Comparison of ENCODE assay signal across 19 mouse cellular contexts in genomic region chr2:49647591-49647990, GRCm38 (mm10). TPM values are rescaled to one million over a fixed set of nuclear protein-coding genes. Genes with fewer than 3 reads are reported as not detected.
DNase-seq lines count a peak whose midpoint lies in the region; ATAC-seq and TF ChIP-seq lines count a peak whose summit lies in the region.
"Had no signal": no experiment of that assay in that cellular context is flagged by ENCODE, and none has a peak within 500 bp of the region (broad histone marks: within the 10 kb centered on the region; RNA-seq: fewer than 3 reads in every experiment).

No protein-coding gene starts in this region.

- peaks cover 36% of the 10 kb centered on the region for H3K36me3 ChIP-seq in hindbrain, embryonic 10.5 days
- peaks cover 18% of the 10 kb centered on the region; the same call in 1 of the 2 replicates for H3K36me3 ChIP-seq in hindbrain, embryonic 13.5 days
- no peaks in the 10 kb centered on the region for H3K36me3 ChIP-seq in midbrain, embryonic 11.5 days (ENCODE audit: control insufficient read depth, insufficient read depth, low read length)
- H3K36me3 ChIP-seq in midbrain, postnatal 0 days (ENCODE audit: insufficient read depth, low read length), result peaks cover 9% of the 10 kb centered on the region; the same call in 1 of the 2 replicates
- H3K36me3 ChIP-seq in embryonic facial prominence, embryonic 10.5 days (replicated peaks), result peaks cover 35% of the 10 kb centered on the region
- H3K36me3 ChIP-seq: embryonic facial prominence, embryonic 12.5 days had no signal

- peaks cover 8% of the 10 kb centered on the region; the same call in 1 of the 2 replicates for H3K9me3 ChIP-seq in hindbrain, embryonic 10.5 days
- no peaks in the 10 kb centered on the region for H3K9me3 ChIP-seq in hindbrain, embryonic 13.5 days
- H3K9me3 ChIP-seq in midbrain, embryonic 11.5 days (ENCODE audit: control insufficient read depth, low read length), result peaks cover 5% of the 10 kb centered on the region; the same call in 1 of the 2 replicates
- H3K9me3 ChIP-seq in midbrain, postnatal 0 days (ENCODE audit: low read length), result no peaks in the 10 kb centered on the region
- H3K9me3 ChIP-seq in embryonic facial prominence, embryonic 10.5 days, result peaks cover 9% of the 10 kb centered on the region; the same call in 1 of the 2 replicates
- H3K9me3 ChIP-seq: embryonic facial prominence, embryonic 12.5 days; forebrain, embryonic 15.5 days had no signal

- H3K4me2 ChIP-seq in hindbrain, embryonic 13.5 days, result no peak overlapping the region
- no peak overlapping the region for H3K4me2 ChIP-seq in midbrain, embryonic 11.5 days
- H3K4me2 ChIP-seq in midbrain, postnatal 0 days (ENCODE audit: low read depth, low read length, poor library complexity, severe bottlenecking), result no peak overlapping the region
- H3K4me2 ChIP-seq: embryonic facial prominence, embryonic 12.5 days; forebrain, embryonic 13.5 days; forebrain, embryonic 15.5 days had no signal

- ATAC-seq in hindbrain, embryonic 13.5 days (ENCODE audit: low FRiP score), result no peak
- ATAC-seq in midbrain, embryonic 11.5 days (ENCODE audit: low FRiP score), result no peak
- no peak for ATAC-seq in midbrain, postnatal 0 days (ENCODE audit: low FRiP score)
- ATAC-seq: forebrain, embryonic 13.5 days; forebrain, embryonic 15.5 days; forebrain, postnatal 0 days had no signal

- H3K27me3 ChIP-seq in hindbrain, embryonic 10.5 days (ENCODE audit: insufficient read depth, poor library complexity, severe bottlenecking), result no peaks in the 10 kb centered on the region
- H3K27me3 ChIP-seq in hindbrain, embryonic 13.5 days, result no peaks in the 10 kb centered on the region
- H3K27me3 ChIP-seq in midbrain, embryonic 11.5 days (ENCODE audit: control insufficient read depth, insufficient read depth, low read length), result no peaks in the 10 kb centered on the region
- H3K27me3 ChIP-seq in midbrain, postnatal 0 days (ENCODE audit: insufficient read depth, low read length), result no peaks in the 10 kb centered on the region
- no peaks in the 10 kb centered on the region for H3K27me3 ChIP-seq in embryonic facial prominence, embryonic 10.5 days (replicated peaks; ENCODE audit: low read depth, poor library complexity, severe bottlenecking)
- H3K27me3 ChIP-seq: embryonic facial prominence, embryonic 12.5 days; forebrain, embryonic 13.5 days; forebrain, embryonic 15.5 days had no signal

- 86% methylated on average over 6 of the region's 6 CpGs for WGBS in hindbrain, embryonic 10.5 days
- 79% methylated on average over 6 of the region's 6 CpGs for WGBS in hindbrain, embryonic 13.5 days
- WGBS in midbrain, embryonic 11.5 days, result 87% methylated on average over 6 of the region's 6 CpGs
- WGBS in midbrain, postnatal 0 days, result 80% methylated on average over 6 of the region's 6 CpGs
- 89% methylated on average over 6 of the region's 6 CpGs for WGBS in embryonic facial prominence, embryonic 10.5 days

- no peak for TF ChIP-seq CTCF in midbrain, postnatal 0 days (IDR thresholded peaks at IDR 0.05)

- H3K9ac ChIP-seq in hindbrain, embryonic 13.5 days, result no peak overlapping the region
- no peak overlapping the region for H3K9ac ChIP-seq in midbrain, embryonic 11.5 days (ENCODE audit: low read length)
- no peak overlapping the region for H3K9ac ChIP-seq in midbrain, postnatal 0 days (replicated peaks; ENCODE audit: low read length, poor library complexity, severe bottlenecking)
- H3K9ac ChIP-seq: embryonic facial prominence, embryonic 12.5 days; forebrain, embryonic 13.5 days; forebrain, embryonic 15.5 days; forebrain, postnatal 0 days had no signal

- peaks cover 24% of the 10 kb centered on the region for H3K4me1 ChIP-seq in hindbrain, embryonic 10.5 days (replicated peaks)
- peaks cover 67% of the 10 kb centered on the region for H3K4me1 ChIP-seq in hindbrain, embryonic 13.5 days (replicated peaks)
- peaks cover 6% of the 10 kb centered on the region for H3K4me1 ChIP-seq in midbrain, embryonic 11.5 days (ENCODE audit: control insufficient read depth, insufficient read depth, low read length)
- H3K4me1 ChIP-seq in midbrain, postnatal 0 days (ENCODE audit: insufficient read depth, low read length), result peaks cover 10% of the 10 kb centered on the region; the same call in 1 of the 2 replicates
- H3K4me1 ChIP-seq in embryonic facial prominence, embryonic 10.5 days, result peaks cover 5% of the 10 kb centered on the region; the same call in 1 of the 2 replicates
- H3K4me1 ChIP-seq: embryonic facial prominence, embryonic 12.5 days had no signal

- peak overlapping the region; percentile 47; the same call in 1 of the 2 replicates for H3K27ac ChIP-seq in hindbrain, embryonic 10.5 days
- H3K27ac ChIP-seq in hindbrain, embryonic 13.5 days, result no peak overlapping the region
- no peak overlapping the region for H3K27ac ChIP-seq in midbrain, embryonic 11.5 days (ENCODE audit: low read depth, low read length)
- H3K27ac ChIP-seq in midbrain, postnatal 0 days (ENCODE audit: low read depth, low read length), result no peak overlapping the region
- H3K27ac ChIP-seq in embryonic facial prominence, embryonic 10.5 days (replicated peaks), result no peak overlapping the region
- H3K27ac ChIP-seq: embryonic facial prominence, embryonic 12.5 days; forebrain, embryonic 13.5 days; forebrain, embryonic 15.5 days had no signal

- DNase-seq in cerebellum, adult 9-11 months, result peak; percentile 12
- no peak for DNase-seq in cerebellum, postnatal 4 days (ENCODE audit: low spot score in 2 of 2)
- no peak for DNase-seq in hindbrain, embryonic 10.5 days (ENCODE audit: low spot score)
- DNase-seq in midbrain, embryonic 11.5 days (ENCODE audit: low spot score, missing footprints), result peak; percentile 81
- no peak for DNase-seq in midbrain, postnatal 0 days (ENCODE audit: low spot score)
- peak; percentile 6 for DNase-seq in embryonic facial prominence, embryonic 10.5 days (ENCODE audit: low spot score)
- DNase-seq in right cerebral cortex, adult 2 months (ENCODE audit: low spot score in 2 of 2), result no peak
- DNase-seq: adrenal gland, adult 2 months; adrenal gland, postnatal 10 days; adrenal gland, postnatal 25 days; cerebellum, adult 11-12 months; cerebellum, adult 8-10 months; cerebellum, postnatal 10 days; cerebellum, postnatal 25 days; forebrain, postnatal 0 days had no signal

- H3K4me3 ChIP-seq in hindbrain, embryonic 10.5 days, result no peak overlapping the region
- no peak overlapping the region for H3K4me3 ChIP-seq in hindbrain, embryonic 13.5 days
- no peak overlapping the region for H3K4me3 ChIP-seq in midbrain, embryonic 11.5 days (ENCODE audit: low read depth, low read length)
- no peak overlapping the region for H3K4me3 ChIP-seq in midbrain, postnatal 0 days (ENCODE audit: low read depth, low read length)
- no peak overlapping the region for H3K4me3 ChIP-seq in embryonic facial prominence, embryonic 10.5 days
- H3K4me3 ChIP-seq: embryonic facial prominence, embryonic 12.5 days; forebrain, embryonic 13.5 days; forebrain, embryonic 15.5 days had no signal

RNA-seq across cellular contexts. Expression of gene Kif5c, which starts 28.5 kb away (rescaled TPM):
- polyA plus RNA-seq in hindbrain, embryonic 10.5 days (2016; fragmentation: Nextera tagmentation; extraction: Ambion mirVana), result 45.8 and 67.6 TPM in 2 replicates
- polyA plus RNA-seq in hindbrain, embryonic 13.5 days (2015; fragmentation: Nextera tagmentation; extraction: Ambion mirVana), result 178 and 186 TPM in 2 replicates
- polyA plus RNA-seq in midbrain, embryonic 11.5 days (2014; fragmentation: Nextera tagmentation; extraction: Ambion mirVana), result 96.2 and 96.4 TPM in 2 replicates
- total RNA-seq in midbrain, postnatal 0 days (2014; rRNA removed), result 328 and 412 TPM in 2 replicates
- polyA plus RNA-seq in midbrain, postnatal 0 days (2015; fragmentation: Nextera tagmentation; extraction: Ambion mirVana), result 159 and 170 TPM in 2 replicates
- 30.4 and 30.8 TPM in 2 replicates for polyA plus RNA-seq in embryonic facial prominence, embryonic 10.5 days (2016; fragmentation: Nextera tagmentation; extraction: Ambion mirVana)

Comparison
In these comparisons a context has a peak if more than half of its experiments do, and no peak if none do; other contexts are left out.
1. DNase-seq: peak in cerebellum, adult 9-11 months (single experiment), midbrain, embryonic 11.5 days (single experiment) and embryonic facial prominence, embryonic 10.5 days (single experiment); none in cerebellum, postnatal 4 days (0 of 2), hindbrain, embryonic 10.5 days (single experiment), midbrain, postnatal 0 days (single experiment) and right cerebral cortex, adult 2 months (0 of 2).